12 mouse cellular contexts compared by ENCODE assay signal in the genomic region with DNA sequence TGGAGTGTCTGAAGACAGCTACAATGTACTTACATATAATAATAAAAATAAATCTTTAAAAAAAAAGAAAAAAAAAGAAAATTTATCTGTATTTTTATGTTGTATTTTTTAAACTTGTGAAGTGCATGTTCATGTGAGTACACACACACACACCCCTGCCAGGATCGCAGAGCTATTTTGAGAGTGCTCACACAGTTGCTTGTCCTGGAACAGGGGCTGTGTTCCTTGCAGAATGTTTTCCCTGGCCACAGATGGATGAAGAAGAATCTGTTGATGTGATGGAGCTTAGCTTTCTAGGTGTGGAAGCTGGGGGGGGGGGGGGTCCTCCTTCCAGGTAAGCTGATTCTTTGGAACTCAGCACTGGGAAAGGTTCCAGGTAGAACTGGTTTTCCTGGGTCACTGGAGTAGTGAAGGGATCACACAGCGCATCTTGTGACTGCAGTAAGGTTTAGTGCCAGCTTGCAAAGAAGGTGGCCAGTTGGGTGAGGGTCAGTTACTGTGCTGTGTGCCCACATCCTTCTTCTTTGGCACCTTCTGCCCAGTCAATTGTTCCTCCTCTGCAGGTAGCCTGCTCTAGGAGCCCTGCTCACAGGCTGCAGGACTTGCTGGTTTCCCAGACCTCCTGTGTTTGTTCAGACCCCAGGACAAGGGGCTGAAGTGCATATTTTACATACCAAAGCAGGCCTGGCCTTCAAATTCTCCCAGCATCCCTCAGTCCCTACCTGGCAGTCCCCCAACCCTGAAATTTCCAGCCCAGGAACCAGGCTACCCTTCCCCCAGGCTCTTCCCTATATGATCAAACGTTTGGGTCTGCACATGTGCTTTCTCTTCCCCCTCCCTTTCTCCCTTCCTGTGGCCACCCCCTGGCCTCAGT. TPM values are rescaled to one million over a fixed set of nuclear protein-coding genes. Genes with fewer than 3 reads are reported as not detected.
DNase-seq lines count a peak whose midpoint lies in the region; ATAC-seq lines count a peak whose summit lies in the region.
"Had no signal": no experiment of that assay in that cellular context is flagged by ENCODE, and none has a peak within 500 bp of the region (broad histone marks: within the 10 kb centered on the region; RNA-seq: fewer than 3 reads in every experiment).

No protein-coding gene starts in this region.

- peak overlapping the region; percentile 45; the same call in 1 of the 2 replicates for H3K27ac ChIP-seq in hindbrain, embryonic 10.5 days
- no peak overlapping the region for H3K27ac ChIP-seq in hindbrain, embryonic 11.5 days (ENCODE audit: low read depth, low read length)
- H3K27ac ChIP-seq in heart, embryonic 15.5 days, result peak overlapping the region; percentile 78
- 0 out of 2 replicates have a peak overlapping the region, but pooled peaks have one; percentile 22 for H3K27ac ChIP-seq in neural tube, embryonic 14.5 days (ENCODE audit: low read depth, low read length)
- H3K27ac ChIP-seq: liver, embryonic 15.5 days had no signal

- no peak for ATAC-seq in hindbrain, embryonic 11.5 days (ENCODE audit: low FRiP score)
- peak; percentile 14; the same call in 1 of the 2 replicates for ATAC-seq in heart, embryonic 15.5 days (replicated peaks; ENCODE audit: insufficient number of reproducible peaks, insufficient read depth, low FRiP score, low read depth)
- no peak for ATAC-seq in neural tube, embryonic 14.5 days (ENCODE audit: low read depth)
- ATAC-seq in frontal cortex, adult (ENCODE audit: low TSS enrichment), result no peak

- H3K36me3 ChIP-seq in hindbrain, embryonic 10.5 days, result no peaks in the 10 kb centered on the region
- no peaks in the 10 kb centered on the region for H3K36me3 ChIP-seq in hindbrain, embryonic 11.5 days (ENCODE audit: control insufficient read depth, insufficient read depth, low read length)
- no peaks in the 10 kb centered on the region for H3K36me3 ChIP-seq in heart, embryonic 15.5 days
- no peaks in the 10 kb centered on the region for H3K36me3 ChIP-seq in neural tube, embryonic 14.5 days (ENCODE audit: control insufficient read depth, insufficient read depth, low read length)
- H3K36me3 ChIP-seq: liver, embryonic 15.5 days had no signal

- peaks cover 16% of the 10 kb centered on the region for H3K4me1 ChIP-seq in hindbrain, embryonic 10.5 days (replicated peaks)
- H3K4me1 ChIP-seq in hindbrain, embryonic 11.5 days (replicated peaks; ENCODE audit: control insufficient read depth, insufficient read depth, low read length), result no peaks in the 10 kb centered on the region
- H3K4me1 ChIP-seq in heart, embryonic 15.5 days (replicated peaks), result peaks cover 38% of the 10 kb centered on the region
- peaks cover 9% of the 10 kb centered on the region; the same call in 1 of the 2 replicates for H3K4me1 ChIP-seq in neural tube, embryonic 14.5 days (ENCODE audit: control insufficient read depth, insufficient read depth, low read length)

- 75% methylated on average over 3 of the region's 3 CpGs for WGBS in hindbrain, embryonic 10.5 days
- WGBS in hindbrain, embryonic 11.5 days, result 68% methylated on average over 3 of the region's 3 CpGs
- WGBS in heart, embryonic 15.5 days, result 46% methylated on average over 3 of the region's 3 CpGs
- WGBS in neural tube, embryonic 14.5 days, result 69% methylated on average over 3 of the region's 3 CpGs

- no peak overlapping the region for H3K4me2 ChIP-seq in hindbrain, embryonic 11.5 days (replicated peaks; ENCODE audit: low read depth, low read length)
- no peak overlapping the region for H3K4me2 ChIP-seq in heart, embryonic 15.5 days
- no peak overlapping the region for H3K4me2 ChIP-seq in neural tube, embryonic 14.5 days (ENCODE audit: low read depth, low read length)
- H3K4me2 ChIP-seq: liver, embryonic 15.5 days had no signal

- no peak overlapping the region for H3K4me3 ChIP-seq in hindbrain, embryonic 10.5 days
- H3K4me3 ChIP-seq in hindbrain, embryonic 11.5 days (ENCODE audit: low read depth, low read length), result no peak overlapping the region
- H3K4me3 ChIP-seq in heart, embryonic 15.5 days, result no peak overlapping the region
- no peak overlapping the region for H3K4me3 ChIP-seq in neural tube, embryonic 14.5 days (ENCODE audit: low read depth, low read length)
- H3K4me3 ChIP-seq: liver, embryonic 15.5 days had no signal

- no peaks in the 10 kb centered on the region for H3K27me3 ChIP-seq in hindbrain, embryonic 10.5 days (ENCODE audit: insufficient read depth, poor library complexity, severe bottlenecking)
- H3K27me3 ChIP-seq in hindbrain, embryonic 11.5 days (ENCODE audit: control insufficient read depth, insufficient read depth, low read length), result no peaks in the 10 kb centered on the region
- no peaks in the 10 kb centered on the region for H3K27me3 ChIP-seq in heart, embryonic 15.5 days
- no peaks in the 10 kb centered on the region for H3K27me3 ChIP-seq in neural tube, embryonic 14.5 days (ENCODE audit: control insufficient read depth, insufficient read depth, low read length)
- H3K27me3 ChIP-seq: liver, embryonic 15.5 days had no signal

- no peak for DNase-seq in hindbrain, embryonic 10.5 days (ENCODE audit: low spot score)
- no peak for DNase-seq in hindbrain, embryonic 11.5 days (ENCODE audit: low spot score)
- DNase-seq in kidney, adult 9 months, result peak; percentile 55
- DNase-seq in layer of hippocampus, adult 9-11 months, result no peak
- no peak for DNase-seq in gastrocnemius, postnatal 4 days (ENCODE audit: low spot score in 2 of 2)
- DNase-seq: gastrocnemius, postnatal 36 days had no signal

- H3K9me3 ChIP-seq in hindbrain, embryonic 10.5 days, result no peaks in the 10 kb centered on the region
- H3K9me3 ChIP-seq in hindbrain, embryonic 11.5 days (ENCODE audit: control insufficient read depth, low read length), result no peaks in the 10 kb centered on the region
- no peaks in the 10 kb centered on the region for H3K9me3 ChIP-seq in heart, embryonic 15.5 days (replicated peaks)
- H3K9me3 ChIP-seq in neural tube, embryonic 14.5 days (ENCODE audit: control insufficient read depth, low read length), result no peaks in the 10 kb centered on the region
- H3K9me3 ChIP-seq: G1E; liver, embryonic 15.5 days had no signal

- no peak overlapping the region for H3K9ac ChIP-seq in hindbrain, embryonic 11.5 days (ENCODE audit: low read depth, low read length)
- no peak overlapping the region for H3K9ac ChIP-seq in heart, embryonic 15.5 days
- H3K9ac ChIP-seq in neural tube, embryonic 14.5 days (replicated peaks; ENCODE audit: low read depth, low read length), result no peak overlapping the region
- H3K9ac ChIP-seq: liver, embryonic 15.5 days had no signal

RNA-seq across cellular contexts. Expression of gene Slc45a1, which starts 52.6 kb away (rescaled TPM):
- 2.9 and 8.4 TPM in 2 replicates for polyA plus RNA-seq in hindbrain, embryonic 10.5 days (2016; fragmentation: Nextera tagmentation; extraction: Ambion mirVana)
- 5.6 and 7.8 TPM in 2 replicates for polyA plus RNA-seq in hindbrain, embryonic 11.5 days (2014; fragmentation: Nextera tagmentation; extraction: Ambion mirVana)
- polyA plus RNA-seq in heart, embryonic 15.5 days (2015; fragmentation: Nextera tagmentation; extraction: Ambion mirVana), result 0.32 TPM in 1 of 2 replicates, not detected in the other
- polyA plus RNA-seq in neural tube, embryonic 14.5 days (2014; fragmentation: Nextera tagmentation; extraction: Ambion mirVana), result 33.8 and 43.8 TPM in 2 replicates
- total RNA-seq in gastrocnemius, postnatal 4 days (2021), result not detected
- total RNA-seq: gastrocnemius, postnatal 36 days had no signal
- polyA plus RNA-seq: G1E; liver, embryonic 15.5 days; thymus, postnatal 0 days had no signal
